Mouse (Mus musculus): ENCODE measurements around the gene Osbpl9. TPM values are rescaled to one million over a fixed set of nuclear protein-coding genes. Genes with fewer than 3 reads are reported as not detected.

Osbpl9 gene
- total RNA-seq, 2 experiments from 2014 or later: 105 to 119 TPM

GRCm38 (mm10) chr4:109109012-109109411 lies 93.1 kb downstream of the Osbpl9 start:
- DNase-seq (ENCODE audit: low spot score in 2 of 2): no peak

GRCm38 (mm10) chr4:109106594-109106993 lies 95.5 kb downstream of the Osbpl9 start:
- no peak for DNase-seq (ENCODE audit: low spot score in 2 of 2)

- DNase-seq (ENCODE audit: low spot score in 2 of 2): no peak
Observed at GRCm38 (mm10) chr4:109106034-109106433, 96.0 kb downstream of the Osbpl9 start.

- DNase-seq (ENCODE audit: low spot score in 2 of 2): no peak
Observed at GRCm38 (mm10) chr4:109105254-109105653, 96.8 kb downstream of the Osbpl9 start.

GRCm38 (mm10) chr4:109103145-109103883 lies 98.8 kb downstream of the Osbpl9 start:
- no peak for DNase-seq (ENCODE audit: low spot score in 2 of 2)

- no peak for DNase-seq (ENCODE audit: low spot score in 2 of 2)
Observed at GRCm38 (mm10) chr4:109102574-109102973, 99.5 kb downstream of the Osbpl9 start.

- no peak for DNase-seq (ENCODE audit: low spot score in 2 of 2)
Observed at GRCm38 (mm10) chr4:109098861-109099260, 103.2 kb downstream of the Osbpl9 start.

GRCm38 (mm10) chr4:109094269-109094668 lies 107.8 kb downstream of the Osbpl9 start:
- no peak for DNase-seq (ENCODE audit: low spot score in 2 of 2)

GRCm38 (mm10) chr4:109092344-109092743 lies 109.7 kb downstream of the Osbpl9 start:
- DNase-seq (ENCODE audit: low spot score in 2 of 2): no peak

GRCm38 (mm10) chr4:109091241-109091777 lies 110.8 kb downstream of the Osbpl9 start:
- DNase-seq (ENCODE audit: low spot score in 2 of 2): no peak

GRCm38 (mm10) chr4:109089999-109090398 lies 112.1 kb downstream of the Osbpl9 start:
- no peak for DNase-seq (ENCODE audit: low spot score in 2 of 2)

- DNase-seq (ENCODE audit: low spot score in 2 of 2): peak in 1 of 2 experiments; percentile 29
Observed at GRCm38 (mm10) chr4:109089171-109089570, 112.9 kb downstream of the Osbpl9 start.

- no peak for DNase-seq (ENCODE audit: low spot score in 2 of 2)
Observed at GRCm38 (mm10) chr4:109080118-109080517, 122.0 kb downstream of the Osbpl9 start.

GRCm38 (mm10) chr4:109079676-109080075 lies 122.4 kb downstream of the Osbpl9 start:
- DNase-seq (ENCODE audit: low spot score in 2 of 2): no peak

GRCm38 (mm10) chr4:109078941-109079340 lies 123.1 kb downstream of the Osbpl9 start:
- no peak for DNase-seq (ENCODE audit: low spot score in 2 of 2)

GRCm38 (mm10) chr4:109073296-109073695 lies 128.8 kb downstream of the Osbpl9 start:
- no peak for DNase-seq (ENCODE audit: low spot score in 2 of 2)

GRCm38 (mm10) chr4:109072891-109073290 lies 129.2 kb downstream of the Osbpl9 start:
- no peak for DNase-seq (ENCODE audit: low spot score in 2 of 2)

GRCm38 (mm10) chr4:109065714-109066113 lies 136.4 kb downstream of the Osbpl9 start:
- DNase-seq (ENCODE audit: low spot score in 2 of 2): no peak

- no peak for DNase-seq (ENCODE audit: low spot score in 2 of 2)
Observed at GRCm38 (mm10) chr4:109064941-109065340, 137.1 kb downstream of the Osbpl9 start.

GRCm38 (mm10) chr4:109059255-109059821 lies 142.7 kb downstream of the Osbpl9 start:
- DNase-seq (ENCODE audit: low spot score in 2 of 2): no peak

- DNase-seq (ENCODE audit: low spot score in 2 of 2): no peak
Observed at GRCm38 (mm10) chr4:109057640-109058039, 144.4 kb downstream of the Osbpl9 start.

- no peak for DNase-seq (ENCODE audit: low spot score in 2 of 2)
Observed at GRCm38 (mm10) chr4:109056351-109056750, 145.7 kb downstream of the Osbpl9 start.

Measured in adrenal gland, adult 18-20 months (tissue).